In genomic region chr17:84621209-84621608, GRCm38 (mm10) we compare ENCODE assay signal across 24 mouse cellular contexts. TPM values are rescaled to one million over a fixed set of nuclear protein-coding genes. Genes with fewer than 3 reads are reported as not detected.
"Had no signal": no experiment of that assay in that cellular context is flagged by ENCODE, and none has a peak within 500 bp of the region (broad histone marks: within the 10 kb centered on the region; RNA-seq: fewer than 3 reads in every experiment).

No protein-coding gene starts in this region.

- H3K4me3 ChIP-seq: heart, adult 2 months; heart, embryonic 12.5 days; hindbrain, embryonic 13.5 days; hindbrain, embryonic 15.5 days; kidney, embryonic 15.5 days; limb, embryonic 12.5 days had no signal

- H3K27ac ChIP-seq: heart, adult 2 months; hindbrain, embryonic 13.5 days; hindbrain, embryonic 15.5 days; hindbrain, postnatal 0 days; kidney, embryonic 15.5 days; kidney, postnatal 0 days had no signal

- H3K9ac ChIP-seq: heart, embryonic 12.5 days; hindbrain, embryonic 13.5 days; hindbrain, embryonic 15.5 days; kidney, embryonic 15.5 days; limb, embryonic 12.5 days had no signal

- H3K9me3 ChIP-seq: heart, embryonic 12.5 days; hindbrain, embryonic 13.5 days; hindbrain, embryonic 15.5 days; kidney, embryonic 15.5 days had no signal

- ATAC-seq: hindbrain, postnatal 0 days; intestine, embryonic 16.5 days had no signal

- H3K36me3 ChIP-seq: heart, embryonic 12.5 days; hindbrain, embryonic 13.5 days; hindbrain, embryonic 15.5 days had no signal

- H3K4me2 ChIP-seq: heart, embryonic 12.5 days; hindbrain, embryonic 13.5 days; hindbrain, embryonic 15.5 days; kidney, embryonic 15.5 days; limb, embryonic 12.5 days; liver, embryonic 11.5 days had no signal

- H3K4me1 ChIP-seq: heart, embryonic 12.5 days; hindbrain, embryonic 13.5 days; hindbrain, embryonic 15.5 days; kidney, embryonic 15.5 days had no signal

- H3K27me3 ChIP-seq: heart, embryonic 12.5 days; hindbrain, embryonic 13.5 days; hindbrain, embryonic 15.5 days; kidney, embryonic 15.5 days; limb, embryonic 12.5 days had no signal

- DNase-seq: gastrocnemius, postnatal 14 days; gastrocnemius, postnatal 36 days; heart, adult 2 months; heart, postnatal 10 days; kidney, adult 11 months; kidney, adult 2 months; kidney, adult 9 months; kidney, postnatal 14 days; kidney, postnatal 36 days; layer of hippocampus, adult 9-11 months; layer of hippocampus, postnatal 36 days; left cerebral cortex, postnatal 4 days; liver had no signal

RNA-seq across cellular contexts. Expression of gene Abcg8, which starts 54.9 kb away (rescaled TPM):
- polyA plus RNA-seq: heart, adult 2 months; heart, embryonic 12.5 days; heart, embryonic 14.5 days; hindbrain, postnatal 0 days; intestine, embryonic 14.5 days had no signal
